Mouse (Mus musculus) layer of hippocampus, postnatal 36 days (tissue): Measurements from ENCODE around the gene Gm47841. TPM values are rescaled to one million over a fixed set of nuclear protein-coding genes. Genes with fewer than 3 reads are reported as not detected.

ENCODE experiments used
- DNase-seq, 2 experiments: peaks; one replicate each; pipeline ENCODE4 v3.0.0; 2022
- total RNA-seq, 2 experiments: library from RNA; stranded (reverse); gene quantifications; 2 replicates each; pipeline ENCODE4 v1.2.3; 2021

The Gm47841 gene
- total RNA-seq, 2 experiments from 2014 or later, result not detected

DNA sequence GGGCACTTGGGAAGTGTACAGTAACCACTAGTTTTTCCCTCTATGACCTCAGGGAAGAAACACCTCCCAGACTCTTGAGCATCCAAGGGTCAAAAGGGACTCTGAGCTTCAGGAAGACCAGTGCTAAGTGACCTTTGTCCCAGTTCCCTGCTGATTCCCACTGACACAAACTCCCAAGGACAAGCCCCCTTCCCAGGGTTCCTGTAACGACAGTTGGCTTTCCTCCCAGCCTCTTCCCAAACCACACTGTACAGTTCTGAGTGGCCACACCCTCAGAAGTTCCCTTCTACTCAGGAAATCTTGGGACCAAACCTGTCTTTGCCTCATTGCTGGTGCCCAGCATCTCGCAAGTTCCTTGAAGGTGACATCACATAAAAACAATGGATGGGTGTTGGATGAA is 25.5 kb upstream of the Gm47841 start:
- no peak for DNase-seq

DNA sequence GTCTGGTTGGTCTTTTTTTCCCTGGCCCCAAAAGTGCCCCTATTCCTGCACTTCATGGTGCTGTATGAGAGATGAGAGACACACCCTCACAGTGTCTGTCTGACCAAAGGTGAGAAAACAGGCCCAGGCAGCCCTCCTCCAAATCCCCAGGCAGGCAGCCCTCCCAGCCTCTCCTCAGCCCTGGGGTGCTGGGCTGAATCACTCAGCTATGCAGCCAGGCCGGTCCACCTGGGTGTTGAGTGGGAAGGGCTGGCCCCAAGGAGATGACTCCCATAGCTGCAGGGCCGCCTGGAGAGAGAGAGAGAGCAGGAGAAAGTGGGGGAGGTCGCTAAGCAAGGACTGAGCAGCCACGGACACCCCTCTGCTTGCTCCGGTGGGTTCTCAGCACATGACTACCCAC is 23.6 kb upstream of the Gm47841 start:
- no peak for DNase-seq

- no peak for DNase-seq
Observed at GRCm38 (mm10) chr15:101069641-101070190, 22.5 kb upstream of the Gm47841 start.

DNA sequence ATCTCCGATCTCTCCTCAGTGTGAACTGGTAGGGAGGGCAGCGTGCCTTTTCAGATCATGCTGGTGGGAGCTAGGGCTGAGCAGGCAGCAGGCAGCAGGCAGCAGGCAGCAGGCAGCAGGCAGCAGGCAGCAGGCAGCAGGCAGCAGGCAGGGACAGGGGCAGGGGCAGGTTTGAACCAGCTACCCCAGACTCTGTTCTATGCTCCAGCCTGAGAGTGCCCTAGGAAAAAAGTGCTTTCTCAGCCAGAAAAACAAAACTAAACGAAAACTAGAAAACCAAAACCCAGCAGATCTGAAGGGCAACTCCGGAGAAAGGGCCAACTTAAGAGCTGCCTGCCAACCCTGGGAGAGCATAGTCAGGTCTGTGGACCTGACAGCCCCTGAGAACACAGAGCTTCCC is 21.5 kb upstream of the Gm47841 start:
- DNase-seq, result no peak

- DNase-seq, result no peak
Observed at GRCm38 (mm10) chr15:101068029-101068428, 20.8 kb upstream of the Gm47841 start.

DNA sequence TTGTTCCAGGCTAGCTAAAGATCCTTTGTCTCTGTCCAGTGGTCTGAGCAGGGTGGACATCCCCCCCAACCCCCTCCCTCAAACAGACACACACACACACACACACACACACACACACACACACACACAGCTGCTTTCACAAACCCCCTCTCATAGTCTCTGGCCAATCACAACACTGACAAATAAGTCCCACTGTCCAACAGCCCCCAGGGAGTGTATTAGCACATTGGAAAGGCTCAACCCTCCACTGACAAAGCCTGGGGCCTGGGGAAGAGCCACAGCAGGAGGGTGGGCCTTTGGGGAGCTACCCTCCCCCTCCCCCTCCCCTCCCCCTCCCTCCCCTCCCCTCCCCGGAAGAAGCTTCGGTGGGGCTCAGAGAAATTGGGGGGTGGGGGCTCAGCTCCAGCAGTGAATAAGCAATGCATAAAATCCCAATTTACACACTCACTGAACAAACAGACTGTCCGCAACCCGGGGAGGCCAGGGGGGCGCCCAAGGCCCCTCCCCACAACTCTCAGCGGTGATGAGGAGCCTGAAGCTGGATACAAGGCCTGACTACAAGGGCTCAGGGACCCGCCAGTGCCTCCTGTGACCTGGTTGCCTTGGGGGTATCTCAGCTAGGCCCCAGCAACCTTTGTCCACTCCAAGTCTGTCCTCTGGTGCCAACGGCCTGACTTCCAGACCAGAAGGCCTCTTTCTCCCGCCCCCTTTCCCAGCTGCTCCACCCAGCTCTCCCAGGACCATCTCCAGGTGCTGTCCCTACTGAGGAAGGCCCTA is 19.9 kb upstream of the Gm47841 start:
- no peak for DNase-seq

DNA sequence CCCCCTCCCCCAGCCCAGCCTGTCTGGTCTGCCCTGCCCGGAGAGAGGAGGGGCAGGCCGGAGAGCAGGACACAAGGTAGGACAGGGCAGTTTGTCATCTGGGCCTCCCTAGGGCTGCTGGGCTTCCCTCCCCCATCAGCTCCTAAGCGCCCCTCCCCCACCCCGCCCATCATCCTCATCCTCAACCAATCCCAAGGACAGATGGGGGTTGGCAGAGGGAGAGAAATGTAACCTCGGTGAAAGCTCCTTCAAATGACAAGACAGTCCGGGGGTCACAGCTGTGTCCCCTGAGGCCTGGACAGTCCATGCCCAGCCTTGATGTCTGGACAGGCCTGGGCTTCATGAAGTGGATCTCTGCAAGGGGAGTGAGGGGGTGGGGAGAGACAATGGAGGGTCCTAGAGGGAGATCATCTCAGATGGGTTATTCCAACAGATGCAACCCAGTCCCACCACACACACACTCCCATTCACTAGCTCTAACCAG is 19.2 kb upstream of the Gm47841 start:
- no peak for DNase-seq

GRCm38 (mm10) chr15:101065069-101065468 is 17.9 kb upstream of the Gm47841 start:
- no peak for DNase-seq

GRCm38 (mm10) chr15:101060280-101060852 is 13.2 kb upstream of the Gm47841 start:
- DNase-seq, result no peak

DNA sequence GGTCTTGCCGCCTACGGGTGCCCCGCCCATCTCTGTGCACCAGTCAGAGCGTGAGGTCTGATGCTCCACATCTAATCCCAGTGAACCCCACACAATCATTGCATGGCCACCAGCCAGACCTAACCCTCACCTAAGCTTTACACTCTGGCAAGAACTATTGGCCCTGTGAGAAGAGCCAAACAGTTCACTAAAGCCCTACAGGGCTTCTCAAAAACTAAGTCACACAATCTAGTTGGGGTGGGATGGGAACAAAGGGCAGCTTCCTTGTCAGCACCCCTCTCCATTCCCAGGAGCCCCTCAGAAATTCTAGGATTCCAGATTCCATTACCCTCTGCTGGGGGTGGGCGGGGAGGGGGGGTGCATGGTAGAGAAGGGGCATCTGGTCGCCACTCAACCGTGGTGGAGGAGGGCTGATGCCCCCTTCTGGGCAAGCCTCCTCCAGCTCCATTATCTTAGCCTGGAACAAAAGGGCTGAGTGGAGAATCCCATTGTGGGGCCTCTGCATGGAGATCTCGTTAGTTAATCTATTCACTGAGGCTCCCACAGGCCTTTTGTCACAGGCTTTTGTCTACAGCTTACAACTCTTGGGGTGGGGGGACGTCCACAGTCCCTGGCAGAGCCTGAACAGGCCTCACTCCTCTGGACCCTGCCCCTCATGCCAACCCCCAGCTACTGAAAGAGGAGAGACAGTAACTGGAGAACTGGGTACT is 12.5 kb upstream of the Gm47841 start:
- DNase-seq, result no peak

DNA sequence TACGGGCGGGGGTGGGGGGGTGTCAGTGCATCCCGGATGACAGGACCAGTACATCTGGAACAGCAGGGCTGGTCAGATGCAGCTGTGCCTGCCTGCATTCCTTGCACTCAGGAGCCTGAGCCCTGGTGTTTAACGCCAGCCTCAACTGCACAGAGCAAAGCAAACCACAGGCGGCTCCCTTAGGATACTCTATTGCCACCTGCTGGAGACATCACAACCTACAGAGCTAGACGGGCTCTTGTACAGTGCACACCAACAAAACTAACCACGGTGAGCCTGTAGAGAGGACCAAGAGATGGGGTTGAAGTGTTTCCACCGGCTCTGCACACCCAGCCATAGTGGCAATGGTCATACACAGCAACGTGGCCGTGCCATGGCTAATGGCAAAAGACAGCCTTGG is 9.0 kb upstream of the Gm47841 start:
- DNase-seq, result peak in 1 of 2 experiments; percentile 24

DNA sequence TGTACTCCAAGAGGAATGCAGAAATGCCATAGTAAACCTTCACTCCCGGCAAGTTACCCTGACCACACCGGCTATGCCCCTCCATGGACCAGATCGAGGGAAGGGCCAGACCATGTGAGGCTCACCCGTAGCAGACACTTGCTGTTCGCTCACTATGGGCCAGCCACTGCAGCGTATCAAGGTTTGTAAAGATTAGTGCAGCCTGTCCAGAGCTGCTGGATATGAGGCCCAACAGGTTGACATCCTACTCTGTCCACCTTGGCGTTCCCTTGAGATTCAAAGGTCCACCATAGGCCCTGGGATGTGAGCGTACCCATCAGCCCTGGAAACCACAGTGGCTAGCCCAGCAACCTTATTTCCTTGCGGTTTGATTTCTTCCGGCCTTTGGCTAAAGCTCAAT is 7.3 kb upstream of the Gm47841 start:
- no peak for DNase-seq

DNA sequence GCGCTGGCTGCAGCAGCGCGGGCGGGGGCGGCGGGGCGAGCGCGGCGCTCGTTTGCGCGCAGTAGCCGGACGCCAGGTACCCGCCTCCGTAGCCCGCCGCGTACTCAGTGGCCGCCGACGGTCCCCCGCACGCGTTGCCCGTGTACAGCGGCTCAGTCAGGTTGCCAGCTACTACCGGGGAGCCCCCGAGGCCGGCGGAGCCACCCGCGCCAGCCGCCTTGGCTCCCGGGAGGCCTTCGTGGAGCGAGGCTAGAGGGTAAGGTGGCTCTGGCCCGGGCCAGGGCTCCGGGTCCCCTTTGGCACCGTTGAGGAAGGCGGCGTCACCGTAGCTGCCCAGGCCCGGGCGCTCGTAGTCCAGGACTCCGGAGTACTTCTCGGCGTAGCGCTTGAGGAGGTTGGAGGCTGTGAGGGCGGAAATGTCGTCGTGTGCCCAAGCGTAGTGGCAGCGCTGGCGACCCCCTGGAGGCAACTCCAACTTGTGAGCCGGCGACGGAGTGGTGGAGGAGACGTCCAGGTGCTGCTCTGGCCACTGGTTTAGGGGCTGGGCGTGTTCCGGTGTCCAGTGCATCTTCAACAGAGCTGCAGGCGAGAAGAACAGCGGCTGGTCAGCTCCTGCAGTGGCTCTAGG is 6.7 kb upstream of the Gm47841 start:
- no peak for DNase-seq

- DNase-seq, result no peak
Observed at GRCm38 (mm10) chr15:101052560-101053501, 5.6 kb upstream of the Gm47841 start.

GRCm38 (mm10) chr15:101051869-101052268 is 4.7 kb upstream of the Gm47841 start:
- no peak for DNase-seq

DNA sequence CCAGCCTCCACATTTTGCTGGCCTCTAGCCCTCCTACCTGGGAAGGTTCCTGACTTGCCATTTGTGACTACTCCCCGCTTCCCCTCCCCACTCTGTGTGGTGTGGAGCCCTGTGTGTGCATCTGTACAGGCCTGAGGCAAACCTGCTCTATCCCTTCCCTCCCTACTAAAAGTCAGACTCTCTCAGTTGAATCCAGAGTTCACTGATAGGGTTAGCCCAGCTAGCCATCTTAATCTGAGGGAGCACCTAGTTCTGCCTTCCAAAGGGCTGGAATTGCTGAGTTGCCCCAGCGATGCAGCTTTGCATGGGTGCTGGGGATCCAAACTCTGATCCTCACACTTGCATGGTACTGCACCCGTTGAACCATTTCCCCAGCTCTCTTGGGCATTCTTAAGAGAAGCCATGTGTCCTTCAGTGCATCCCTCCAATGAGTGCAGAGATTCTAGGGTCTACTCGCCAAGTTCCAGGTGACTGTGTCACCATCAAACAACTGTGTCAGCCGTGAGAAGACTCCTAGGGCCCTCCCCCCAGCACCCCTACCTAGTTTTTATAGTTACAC is 1.2 kb upstream of the Gm47841 start:
- no peak for DNase-seq

GRCm38 (mm10) chr15:101046527-101047193 is 537 bp downstream of the Gm47841 start:
- DNase-seq, result peak in 1 of 2 experiments; percentile 43

- no peak for DNase-seq
Observed at GRCm38 (mm10) chr15:101046039-101046526, 1.1 kb downstream of the Gm47841 start.

- no peak for DNase-seq
Observed at GRCm38 (mm10) chr15:101044531-101044930, 2.7 kb downstream of the Gm47841 start.

GRCm38 (mm10) chr15:101042613-101043012 is 4.6 kb downstream of the Gm47841 start:
- peak in 1 of 2 experiments; percentile 71 for DNase-seq
